Mouse (Mus musculus): ENCODE measurements around the gene Kirrel3.

DNA sequence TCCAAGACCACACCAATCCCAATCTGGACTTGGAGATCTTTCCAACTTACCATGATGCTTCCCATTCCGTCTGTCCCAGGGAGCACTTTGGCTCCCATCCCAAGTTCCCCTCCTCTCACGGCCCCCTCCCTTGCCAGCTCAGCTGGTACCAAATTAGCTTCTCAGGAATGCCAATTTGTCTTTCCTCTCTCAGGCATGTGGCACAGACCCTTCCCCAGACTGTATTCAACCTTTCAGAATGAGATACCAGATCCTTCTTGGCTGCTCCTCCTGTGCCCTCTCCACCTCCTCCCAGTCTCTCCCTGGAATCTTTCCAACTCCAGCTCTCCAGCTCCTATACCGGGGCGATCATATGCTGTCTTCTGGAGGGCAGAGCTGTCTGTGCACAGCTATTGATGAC, 264.2 kb downstream of the Kirrel3 start:
- TF ChIP-seq POLR2A (IDR thresholded peaks at IDR 0.05; ENCODE audit: borderline replicate concordance, low read depth, low read length), result no peak
- no peak for TF ChIP-seq CTCF (IDR thresholded peaks at IDR 0.05; ENCODE audit: low read depth, low read length)
